Mouse (Mus musculus): Measurements from ENCODE around the gene Il1rapl1. TPM values are rescaled to one million over a fixed set of nuclear protein-coding genes. Genes with fewer than 3 reads are reported as not detected.

Gene Il1rapl1
- not detected in 2 replicates for total RNA-seq (2015; ENCODE audit: low replicate concordance)
- total RNA-seq (2017; ENCODE audit: low replicate concordance) = not detected in 2 replicates

DNA sequence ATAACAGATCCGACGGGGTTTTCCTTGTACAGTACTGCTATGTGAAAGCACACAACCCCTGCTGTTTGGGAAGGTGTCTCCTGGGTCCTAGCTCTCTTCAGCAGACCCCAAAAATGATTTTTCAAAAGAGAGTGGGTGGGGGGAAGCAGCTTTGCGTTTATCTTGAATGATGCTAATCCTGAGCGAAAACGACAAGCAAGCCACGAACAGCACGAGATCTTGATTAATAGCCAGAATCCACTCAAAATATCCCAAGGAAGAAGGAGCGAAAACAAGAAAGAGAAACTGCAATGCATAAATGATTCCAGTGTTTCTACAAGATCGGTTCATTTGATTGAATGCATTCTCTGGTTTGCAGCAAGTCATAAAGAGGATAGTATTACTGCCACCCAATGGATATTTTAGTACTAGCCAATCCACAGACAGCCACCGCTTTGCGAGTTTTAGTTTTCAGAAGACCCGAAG is at the start of gene Il1rapl1:
Gene Il1rapl1, minus strand, starts transcription at position 37 of the 465 bp plus-strand sequence.
- no peak for ATAC-seq (replicated peaks; ENCODE audit: low FRiP score, poor library complexity, severe bottlenecking)

DNA sequence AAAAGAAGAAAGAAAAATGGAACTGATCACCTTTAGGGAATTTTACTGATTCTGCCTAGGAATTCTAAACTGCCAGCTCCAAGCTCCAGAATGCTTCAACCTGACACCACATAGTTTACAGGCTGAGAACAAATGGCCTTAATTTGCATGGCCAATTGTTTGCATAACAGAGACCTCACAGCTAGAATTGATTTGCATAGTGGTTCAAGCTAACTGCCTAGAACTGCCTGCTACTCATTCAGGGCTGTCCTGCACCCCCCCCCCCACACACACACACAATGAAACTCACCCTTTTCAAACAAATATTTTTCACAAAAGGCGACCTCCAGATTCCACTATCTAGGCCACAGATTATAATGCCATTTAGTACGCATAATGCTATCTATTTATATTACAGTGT is 42.6 kb upstream of the Il1rapl1 start:
- ATAC-seq (replicated peaks; ENCODE audit: low FRiP score, poor library complexity, severe bottlenecking) = no peak

DNA sequence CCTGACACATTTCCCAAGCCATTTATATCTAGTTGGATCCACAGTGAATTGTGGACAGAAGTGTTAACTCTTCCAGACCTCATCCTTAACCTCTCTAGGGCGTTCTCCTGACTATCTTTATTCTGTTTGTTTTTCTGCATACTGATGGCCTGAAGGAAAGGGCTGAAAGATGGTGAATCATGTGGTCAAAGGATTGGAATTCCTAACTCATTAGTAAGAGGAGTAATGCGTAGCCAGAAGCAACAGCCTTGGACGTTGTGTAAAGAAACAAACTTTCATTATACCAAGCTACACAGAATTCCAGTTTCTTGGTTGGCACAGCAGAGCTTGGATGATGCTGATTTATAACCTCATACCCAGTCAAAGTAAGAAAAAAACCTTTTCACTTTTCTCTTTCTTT is 10.2 kb upstream of the Il1rapl1 start:
- ATAC-seq (replicated peaks; ENCODE audit: low FRiP score, poor library complexity, severe bottlenecking) = no peak

DNA sequence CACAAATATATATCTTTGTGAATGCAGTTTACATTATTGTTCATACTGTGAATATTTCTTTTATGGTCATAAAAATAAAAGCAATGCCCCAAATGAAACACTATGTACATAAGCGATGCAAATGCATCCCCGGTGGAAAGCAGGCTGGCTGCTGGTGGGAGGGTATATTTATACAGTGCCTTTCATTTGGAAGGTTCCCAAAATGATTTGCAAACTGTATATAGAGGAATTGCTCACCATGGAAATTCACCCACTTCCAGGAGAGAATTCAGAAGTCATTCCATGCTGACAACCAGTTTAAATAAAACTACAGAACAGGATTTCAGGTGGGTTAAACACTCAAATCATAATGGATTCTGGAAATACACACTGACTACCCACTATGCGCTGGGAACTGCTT is 4.6 kb upstream of the Il1rapl1 start:
- ATAC-seq (replicated peaks; ENCODE audit: low FRiP score, poor library complexity, severe bottlenecking) = no peak

DNA sequence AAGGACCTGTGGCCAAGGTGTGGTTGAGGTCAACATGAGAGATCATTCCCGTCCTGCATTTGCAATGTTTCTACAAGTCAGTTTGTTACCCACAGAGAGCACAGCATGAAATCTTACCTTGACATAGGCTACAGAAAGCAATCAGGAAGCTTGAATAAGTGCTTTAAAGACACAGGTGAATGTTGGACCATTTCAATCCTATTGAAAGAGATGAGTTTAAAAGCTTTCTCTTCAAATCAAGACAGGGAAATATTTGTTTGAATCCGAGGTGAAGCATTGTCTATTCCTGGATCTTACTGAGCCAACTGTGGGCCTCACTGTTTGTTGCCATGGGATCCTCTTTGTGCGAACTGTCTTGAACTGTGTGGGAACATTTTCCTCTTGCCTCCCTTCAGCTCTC is 2.4 kb upstream of the Il1rapl1 start:
- no peak for ATAC-seq (replicated peaks; ENCODE audit: low FRiP score, poor library complexity, severe bottlenecking)

DNA sequence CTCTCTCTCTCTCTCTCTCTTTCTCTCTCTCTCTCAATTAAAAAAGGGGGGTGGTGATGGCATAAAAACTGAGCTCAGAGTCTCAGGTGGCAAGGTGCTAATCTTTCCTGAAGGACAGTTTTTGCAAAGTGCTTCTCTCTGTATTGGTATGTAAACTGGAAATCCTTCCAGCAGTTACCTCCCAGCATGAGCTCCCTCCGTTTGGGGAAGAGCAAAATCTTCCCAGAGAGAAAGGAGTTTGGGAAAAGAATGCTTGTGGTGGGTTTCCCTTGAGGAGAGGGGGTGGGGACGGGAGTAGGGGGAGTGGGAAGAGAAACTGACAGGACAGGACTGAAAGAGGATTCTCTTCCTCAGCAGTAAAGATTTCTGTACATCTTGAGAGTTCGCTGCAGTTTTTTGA is 881 bp upstream of the Il1rapl1 start:
- no peak for ATAC-seq (replicated peaks; ENCODE audit: low FRiP score, poor library complexity, severe bottlenecking)

DNA sequence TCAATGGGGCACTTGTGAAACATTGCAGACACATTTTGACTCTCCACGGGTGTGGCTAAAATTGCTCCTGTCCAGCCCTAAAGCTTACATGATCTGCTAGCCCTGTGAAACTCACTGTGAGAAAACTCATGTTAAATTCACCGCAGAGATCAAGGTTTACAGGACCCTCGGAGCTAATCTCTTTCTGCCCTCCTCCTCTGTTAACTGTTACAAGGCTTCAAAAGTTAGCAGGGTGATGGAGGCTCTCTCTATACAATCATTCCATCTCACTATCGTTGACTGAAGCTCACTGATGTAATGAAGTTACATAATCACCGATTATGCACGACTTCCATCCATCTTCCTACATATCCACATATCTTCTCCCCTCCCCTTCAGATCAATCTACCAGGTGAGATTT is 1.9 kb downstream of the Il1rapl1 start:
- ATAC-seq (replicated peaks; ENCODE audit: low FRiP score, poor library complexity, severe bottlenecking) = no peak

DNA sequence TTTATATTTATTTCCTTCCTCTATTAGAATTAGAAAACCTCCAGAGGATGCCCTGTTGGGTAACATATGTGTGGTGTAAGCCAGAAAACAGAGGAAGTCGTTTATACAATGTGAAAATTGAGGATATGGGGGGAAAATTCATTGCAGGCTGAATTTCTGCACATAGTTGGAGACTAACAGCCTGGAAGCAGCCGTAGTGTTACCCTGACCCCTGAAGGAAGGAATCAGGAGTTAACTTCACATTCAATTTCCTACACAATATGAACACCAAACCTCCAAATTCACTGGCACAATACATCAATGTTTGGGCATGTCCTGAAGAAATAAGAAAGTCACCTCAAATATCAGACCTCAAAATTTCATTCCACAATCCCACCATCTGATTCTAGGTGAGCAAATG is 3.2 kb downstream of the Il1rapl1 start:
- ATAC-seq (replicated peaks; ENCODE audit: low FRiP score, poor library complexity, severe bottlenecking) = no peak

DNA sequence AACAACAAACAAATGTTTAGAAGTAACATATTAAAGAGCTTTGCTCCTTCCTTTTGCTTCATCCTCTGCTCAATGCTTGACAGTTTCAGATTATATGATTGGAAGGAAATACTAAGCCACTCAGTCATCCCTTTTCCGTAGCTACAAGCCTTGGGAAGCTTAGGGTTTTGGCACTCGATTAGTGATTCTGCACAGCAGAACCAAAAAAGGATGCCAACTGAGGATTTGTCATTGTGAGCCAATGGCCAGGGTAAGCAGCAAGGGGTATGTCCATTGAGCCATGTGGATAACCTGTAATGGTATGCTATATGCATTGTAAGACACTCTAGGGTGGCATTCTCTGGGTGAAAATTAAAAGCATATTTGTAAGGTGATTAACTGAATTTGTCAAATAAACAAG is 5.7 kb downstream of the Il1rapl1 start:
- ATAC-seq (replicated peaks; ENCODE audit: low FRiP score, poor library complexity, severe bottlenecking) = no peak

DNA sequence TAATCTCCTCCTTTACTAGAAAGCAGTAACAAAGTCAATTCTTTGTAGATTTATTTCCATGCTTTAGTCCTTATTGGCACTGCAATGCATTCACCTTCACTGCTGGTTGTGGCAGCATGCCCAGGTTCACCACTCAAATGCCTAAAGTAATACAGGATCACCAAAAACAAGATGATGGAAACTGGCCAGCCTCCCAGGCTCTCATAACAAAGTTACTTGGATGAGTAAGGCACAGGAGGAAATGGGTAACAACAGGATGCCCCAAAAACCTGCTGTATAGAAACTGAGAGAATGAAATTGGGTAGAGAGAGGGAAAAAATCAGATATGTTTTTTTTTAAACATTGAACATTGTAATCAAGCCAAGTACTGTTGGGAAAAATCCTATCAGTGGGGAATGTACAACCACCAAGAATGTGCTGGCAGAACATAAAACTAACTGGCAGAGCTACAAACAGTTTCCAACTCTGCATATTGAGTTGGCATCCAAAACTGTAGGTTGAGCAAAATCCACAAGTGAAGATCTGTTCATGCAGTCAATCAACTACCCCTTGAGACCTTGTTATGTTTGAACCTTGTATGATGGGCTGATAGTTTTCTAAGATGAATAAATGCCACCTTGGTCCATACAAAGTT is 21.4 kb downstream of the Il1rapl1 start:
- ATAC-seq (replicated peaks; ENCODE audit: low FRiP score, poor library complexity, severe bottlenecking) = no peak

DNA sequence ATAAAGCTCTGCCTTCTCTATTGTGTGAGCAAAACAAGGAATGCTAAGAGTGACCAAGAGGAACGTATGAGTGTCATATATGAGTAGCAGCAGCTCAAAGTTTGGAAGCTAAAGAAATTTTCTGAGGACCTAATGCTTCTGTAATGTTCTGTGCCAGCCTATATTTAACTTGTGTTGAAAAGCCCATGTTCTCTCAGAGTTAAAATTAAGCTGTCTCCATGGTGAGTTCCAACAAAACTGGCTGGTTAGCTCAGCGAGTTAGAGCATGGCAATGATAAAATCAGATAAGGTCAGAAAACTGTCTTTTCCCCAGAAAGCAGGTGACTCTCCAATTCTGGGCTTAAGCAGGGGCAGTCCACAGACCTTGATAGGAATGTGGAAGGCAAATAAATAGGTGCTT is 25.6 kb downstream of the Il1rapl1 start:
- no peak for ATAC-seq (replicated peaks; ENCODE audit: low FRiP score, poor library complexity, severe bottlenecking)

DNA sequence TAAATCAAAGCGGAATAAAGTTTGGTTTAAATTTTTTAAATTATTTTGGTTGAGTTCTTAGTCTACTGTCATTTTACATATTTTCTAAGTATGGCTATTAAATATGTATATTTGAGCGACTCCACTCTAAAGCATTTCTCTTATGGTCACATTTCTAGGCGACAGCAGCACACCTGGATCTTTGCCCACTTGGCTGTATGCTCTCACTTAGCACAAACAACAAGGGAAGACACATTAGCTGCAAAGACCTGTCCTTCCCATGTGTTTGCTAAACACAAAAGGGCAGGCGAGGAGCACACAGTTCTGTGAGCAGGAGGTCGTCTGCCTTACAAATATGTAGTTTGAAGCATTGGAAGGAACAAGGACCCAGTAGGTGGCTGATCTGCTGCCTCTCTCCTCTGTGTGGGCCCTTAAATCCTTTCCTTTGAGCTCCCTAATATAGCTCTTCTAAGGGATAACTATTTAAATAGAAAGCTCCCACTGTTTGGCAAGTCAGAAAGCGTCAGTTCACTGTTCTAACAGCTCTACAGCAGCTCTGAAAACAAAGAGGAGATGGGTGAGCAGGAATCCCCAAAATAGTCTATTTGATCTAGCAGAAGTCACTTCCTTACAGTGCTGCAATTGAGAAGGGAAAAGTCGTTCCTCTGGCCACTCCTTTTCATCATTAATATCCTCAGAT is 42.6 kb downstream of the Il1rapl1 start:
- ATAC-seq (replicated peaks; ENCODE audit: low FRiP score, poor library complexity, severe bottlenecking) = no peak

DNA sequence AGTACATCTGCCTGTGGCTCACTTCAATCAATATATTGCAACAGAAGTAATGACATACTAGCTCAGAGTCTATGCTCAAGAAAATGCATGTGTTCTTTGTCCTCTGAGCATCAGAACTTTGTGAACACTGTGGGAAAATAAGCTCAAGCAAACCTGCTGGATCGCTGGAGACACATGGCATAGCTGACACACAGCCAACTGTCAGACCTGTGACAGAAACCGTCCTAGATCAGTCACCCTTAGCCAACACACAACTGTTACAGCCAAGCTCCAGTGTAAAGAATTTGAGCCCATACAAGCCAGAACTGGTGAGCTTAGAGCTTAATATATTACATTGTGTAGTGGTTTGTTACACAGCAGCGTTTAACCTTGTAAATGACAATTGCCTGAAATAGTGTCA is 45.1 kb downstream of the Il1rapl1 start:
- ATAC-seq (replicated peaks; ENCODE audit: low FRiP score, poor library complexity, severe bottlenecking) = no peak

DNA sequence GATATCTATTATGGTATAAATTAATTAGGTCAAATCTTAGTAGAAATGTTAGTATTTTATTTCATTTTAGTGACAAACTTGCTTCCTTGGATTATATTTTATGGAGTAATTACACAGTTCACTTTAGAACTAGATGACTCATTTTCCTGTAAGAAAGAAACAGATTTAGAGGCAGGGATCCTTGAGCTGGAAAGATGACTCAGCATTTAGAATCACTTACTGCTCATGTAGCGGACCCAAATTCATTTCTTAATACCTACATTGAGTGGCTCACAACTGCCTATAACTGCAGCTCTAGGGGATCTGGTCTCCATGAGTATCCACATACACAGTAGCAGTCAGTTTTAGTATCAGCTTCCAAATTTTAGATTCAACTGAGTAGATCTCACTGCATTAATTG is 71.9 kb downstream of the Il1rapl1 start:
- no peak for ATAC-seq (replicated peaks; ENCODE audit: low FRiP score, poor library complexity, severe bottlenecking)

DNA sequence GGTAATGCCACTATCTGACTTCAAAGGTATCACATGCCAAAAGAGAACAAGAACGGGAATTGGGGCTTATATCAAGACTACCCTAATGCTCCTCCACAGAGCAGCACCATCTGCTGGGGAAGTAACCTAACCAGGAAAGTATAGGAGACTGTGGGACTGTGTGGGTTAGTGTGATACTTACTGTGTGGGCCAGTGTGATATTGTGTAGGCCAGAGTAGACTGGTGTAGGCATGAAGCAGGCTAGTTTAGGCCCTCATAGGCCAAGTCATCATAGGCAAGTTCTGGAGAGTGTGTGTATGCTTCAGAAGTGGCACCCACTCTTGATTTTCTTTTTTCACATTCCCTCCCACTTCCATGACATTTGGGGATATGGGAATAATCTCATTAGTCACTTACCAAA is 76.5 kb downstream of the Il1rapl1 start:
- ATAC-seq (replicated peaks; ENCODE audit: low FRiP score, poor library complexity, severe bottlenecking) = no peak

DNA sequence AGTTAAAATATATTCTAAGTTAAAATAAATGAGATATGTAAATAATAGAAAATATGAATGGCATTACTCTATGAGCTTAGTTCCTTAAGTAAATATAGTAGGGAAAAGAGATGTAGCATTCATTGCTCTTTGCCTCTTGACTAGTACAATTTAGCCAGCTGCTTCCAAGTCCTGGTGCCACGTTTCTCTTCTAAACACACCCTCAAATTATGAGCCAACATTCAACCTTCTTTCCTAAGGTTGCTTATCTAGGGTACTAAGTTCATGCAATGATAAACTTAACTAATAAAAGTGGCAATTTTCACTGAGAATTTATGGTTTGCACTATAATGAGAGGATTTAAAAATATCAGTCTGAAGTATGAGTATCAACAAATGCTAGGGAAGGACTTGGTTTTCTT is 218.3 kb downstream of the Il1rapl1 start:
- no peak for ATAC-seq (replicated peaks; ENCODE audit: low FRiP score, poor library complexity, severe bottlenecking)

DNA sequence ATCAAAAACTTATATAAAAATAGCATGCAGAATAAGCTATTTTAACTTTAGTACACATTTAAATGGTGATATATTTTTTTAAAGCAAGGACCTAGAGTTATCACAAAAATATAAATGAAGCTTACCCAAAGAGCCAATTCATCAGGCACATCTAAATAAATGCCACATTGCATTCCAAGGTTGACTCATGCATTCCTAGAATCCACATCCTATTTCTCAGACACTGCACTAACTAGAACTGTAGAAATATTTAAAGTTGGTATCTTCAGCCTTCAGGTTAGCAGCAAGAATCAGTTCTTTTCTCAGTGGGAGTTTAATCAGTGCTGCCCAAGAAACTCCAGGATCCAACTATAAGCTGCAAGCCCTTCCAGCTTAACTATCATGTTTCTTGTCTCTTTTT is 223.5 kb downstream of the Il1rapl1 start:
- no peak for ATAC-seq (replicated peaks; ENCODE audit: low FRiP score, poor library complexity, severe bottlenecking)

DNA sequence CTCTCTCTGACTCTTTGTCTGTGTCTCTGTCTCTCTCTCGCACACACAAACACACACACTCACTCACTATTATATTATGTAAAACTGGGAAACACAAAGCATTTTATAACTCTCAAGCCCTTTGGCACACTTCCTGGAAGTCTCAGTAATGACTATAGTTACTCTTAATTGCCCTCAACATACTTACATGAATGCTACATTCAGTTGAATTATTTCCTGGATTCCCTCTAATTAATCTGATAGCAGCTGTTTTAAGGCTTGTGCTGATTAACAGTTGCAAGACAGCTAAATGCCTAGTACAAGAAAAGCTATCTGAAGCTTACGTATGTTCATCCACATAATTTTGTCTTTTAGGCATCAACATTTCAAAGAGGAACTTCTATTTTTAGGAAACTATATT is 261.3 kb downstream of the Il1rapl1 start:
- ATAC-seq (replicated peaks; ENCODE audit: low FRiP score, poor library complexity, severe bottlenecking) = no peak

DNA sequence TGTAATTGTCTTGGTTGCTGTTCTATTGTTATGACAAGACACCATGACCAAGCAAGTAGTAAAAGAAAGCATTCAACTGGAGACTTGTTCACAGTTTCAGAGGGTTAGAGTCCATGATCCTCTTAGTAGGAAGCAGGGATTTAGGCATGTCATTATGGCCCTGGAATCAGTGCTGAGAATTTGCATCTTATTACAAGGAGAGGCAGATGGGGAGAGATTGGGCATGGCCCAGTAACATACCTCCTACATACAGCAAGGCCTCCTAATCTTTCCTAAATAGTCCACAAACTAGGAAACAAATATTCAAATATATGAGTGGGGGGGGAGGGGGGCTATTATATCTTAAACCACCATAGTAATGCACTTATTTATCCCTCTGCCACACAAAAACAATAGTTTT is 301.6 kb downstream of the Il1rapl1 start:
- ATAC-seq (replicated peaks; ENCODE audit: low FRiP score, poor library complexity, severe bottlenecking) = no peak

DNA sequence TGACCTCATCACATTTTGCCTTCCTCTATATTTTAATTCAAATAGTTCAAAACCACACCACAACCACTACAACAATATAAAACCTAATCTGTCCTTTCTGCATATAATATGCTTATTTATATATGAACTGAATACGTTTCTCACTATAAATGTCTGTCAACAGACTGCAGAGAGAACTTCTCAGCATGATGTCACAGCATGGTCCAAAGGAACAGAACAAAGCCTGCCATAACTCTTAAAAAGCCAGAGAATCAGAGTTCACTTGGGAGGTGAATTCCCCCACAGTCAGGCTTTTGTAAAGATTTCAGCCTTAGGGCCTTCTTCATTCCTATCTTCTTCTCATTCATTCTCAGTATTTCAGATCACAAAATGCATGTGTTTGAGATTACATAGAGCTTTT is 307.7 kb downstream of the Il1rapl1 start:
- ATAC-seq (replicated peaks; ENCODE audit: low FRiP score, poor library complexity, severe bottlenecking) = no peak

DNA sequence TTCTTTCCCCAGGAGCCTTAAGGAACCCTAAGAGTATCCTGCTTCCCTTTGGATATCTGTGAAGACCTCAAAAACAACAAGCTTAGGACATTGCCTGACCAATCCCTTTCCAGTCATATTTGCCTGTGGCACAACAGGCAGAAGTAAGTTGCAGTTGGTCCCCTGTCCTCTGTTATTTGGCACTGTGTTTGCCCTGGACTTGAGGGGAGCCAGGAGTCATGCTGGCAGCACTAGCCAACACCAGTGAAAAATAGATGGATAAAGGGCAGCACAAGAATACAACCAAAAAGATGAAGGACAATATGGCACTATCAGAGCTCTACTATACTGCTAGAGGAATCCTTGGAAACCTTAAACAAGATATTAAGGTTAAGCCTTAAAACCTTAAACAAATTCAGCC is 322.4 kb downstream of the Il1rapl1 start:
- no peak for ATAC-seq (replicated peaks; ENCODE audit: low FRiP score, poor library complexity, severe bottlenecking)

DNA sequence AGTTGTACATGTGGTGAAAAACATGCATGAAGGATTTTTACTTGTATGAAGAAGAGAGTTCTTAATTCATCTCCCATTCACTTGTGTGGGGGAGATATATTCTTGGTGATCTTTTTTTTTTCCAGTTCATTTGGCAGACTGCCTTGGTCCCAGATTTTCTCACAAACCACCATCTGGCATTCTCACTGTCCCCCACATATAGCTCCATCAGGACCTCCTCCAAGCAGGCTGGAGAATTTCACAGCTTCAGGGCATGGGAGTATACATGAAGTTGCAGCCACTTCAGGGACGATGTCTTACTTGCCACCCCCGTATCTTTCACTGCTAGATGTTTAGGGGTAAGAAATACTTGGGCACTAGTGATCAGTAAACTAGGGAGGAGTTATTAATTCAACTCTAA is 404.9 kb downstream of the Il1rapl1 start:
- no peak for ATAC-seq (replicated peaks; ENCODE audit: low FRiP score, poor library complexity, severe bottlenecking)

Measured in erythroid progenitor cell, adult 5-6 weeks (primary cell).